Mouse (Mus musculus): ENCODE measurements around the gene Tsnaxip1.
"Not testable (repeated sequence)": the region's sequence is repeated elsewhere in the genome, so short reads cannot be mapped to it uniquely, and the experiment has no call there.

The Tsnaxip1 gene

DNA sequence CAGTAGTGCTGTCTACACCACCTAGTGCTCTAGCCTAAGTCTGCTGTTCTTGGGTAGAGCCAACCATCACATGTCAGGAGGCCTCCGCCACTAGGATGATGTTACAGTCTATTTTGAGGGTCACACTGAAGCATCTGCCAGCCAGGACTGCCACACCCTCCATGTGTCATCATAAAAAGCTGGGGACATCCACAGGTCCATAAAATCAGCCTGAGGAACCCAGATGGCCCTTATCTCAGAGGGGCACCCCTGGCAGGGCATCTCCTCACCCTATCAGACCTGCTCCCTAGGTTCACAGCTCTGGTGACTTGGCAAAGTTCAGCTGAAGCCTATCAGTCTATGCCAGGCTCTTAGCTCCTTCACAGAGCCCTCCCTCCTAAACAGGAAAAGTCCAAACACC, 6.6 kb upstream of the Tsnaxip1 start:
- DNase-seq: no peak

DNA sequence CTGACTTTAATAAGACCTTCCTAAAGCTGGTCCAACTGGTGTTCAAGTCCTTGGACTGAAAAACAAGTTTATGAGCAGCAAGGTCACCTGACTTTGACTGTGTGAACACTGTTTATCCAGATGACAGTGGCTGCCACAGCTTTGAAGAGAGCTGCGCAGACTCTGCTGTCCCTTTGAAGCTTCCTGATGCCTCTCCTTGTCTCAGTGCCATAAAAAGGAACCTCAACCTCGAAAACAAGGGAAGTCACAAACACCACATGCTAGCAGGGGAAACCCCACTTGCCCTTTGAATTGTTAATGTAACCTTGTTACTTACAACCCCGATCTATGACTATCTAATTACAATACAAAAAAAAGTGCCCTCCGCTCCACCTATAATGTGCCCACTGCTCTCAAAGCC, 2.0 kb upstream of the Tsnaxip1 start:
- DNase-seq: no peak

DNA sequence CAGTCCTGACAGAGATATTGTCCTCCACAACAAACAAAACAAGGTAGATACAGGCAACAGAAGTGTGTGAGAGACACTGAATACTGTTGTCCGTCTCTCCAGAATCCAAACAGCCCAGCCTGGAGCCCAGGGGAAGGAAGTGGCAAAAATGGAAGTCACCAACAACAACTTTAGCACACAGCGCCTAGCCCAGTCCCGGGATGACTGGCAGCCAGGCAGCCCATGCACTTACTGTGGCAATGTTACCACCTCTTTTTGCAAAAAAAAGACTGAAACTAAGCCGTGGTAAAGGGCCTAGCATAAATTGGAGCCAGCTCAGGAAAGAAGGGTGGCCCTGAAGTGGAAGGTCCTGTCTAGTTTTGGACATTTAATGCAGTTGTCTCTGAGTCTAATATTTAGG, 1.2 kb upstream of the Tsnaxip1 start:
- DNase-seq: no peak

DNA sequence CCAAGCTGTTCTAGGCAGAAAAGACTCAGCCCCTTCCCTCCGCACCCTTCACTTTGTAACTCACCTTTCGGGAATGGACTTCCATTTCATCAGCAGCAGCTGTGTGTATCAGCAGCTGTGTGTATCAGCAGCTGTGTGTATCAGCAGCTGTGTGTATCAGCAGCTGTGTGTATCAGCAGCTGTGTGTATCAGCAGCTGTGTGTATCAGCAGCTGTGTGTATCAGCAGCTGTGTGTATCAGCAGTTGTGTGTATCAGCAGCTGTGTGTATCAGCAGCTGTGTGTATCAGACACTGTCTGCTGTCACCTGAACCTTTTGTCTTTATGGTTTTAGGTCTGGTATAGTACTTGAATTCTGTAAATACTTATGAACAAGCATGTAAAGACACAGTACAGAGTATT, 6.2 kb downstream of the Tsnaxip1 start:
- DNase-seq: not testable (repeated sequence)

DNA sequence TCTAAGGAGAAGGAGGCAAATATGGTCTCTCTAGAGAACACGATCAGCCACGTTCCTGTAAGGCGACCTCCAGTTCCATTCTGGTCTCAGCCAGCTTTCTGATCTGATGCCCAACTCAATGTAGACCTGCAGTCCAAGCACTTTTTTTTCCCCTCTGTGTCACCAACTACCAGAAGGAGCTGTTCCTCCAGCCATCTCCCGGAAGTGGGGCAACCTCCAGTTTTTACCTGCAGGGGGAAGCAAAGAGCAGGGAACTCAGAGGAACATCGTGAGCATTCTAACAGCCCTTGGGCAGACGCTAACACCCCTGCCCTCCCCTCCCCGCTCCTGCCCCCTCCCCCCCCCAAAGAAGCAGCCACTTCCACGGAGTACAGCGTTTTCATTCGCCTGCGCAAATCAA, 7.8 kb downstream of the Tsnaxip1 start:
- peak; percentile 55 for DNase-seq

DNA sequence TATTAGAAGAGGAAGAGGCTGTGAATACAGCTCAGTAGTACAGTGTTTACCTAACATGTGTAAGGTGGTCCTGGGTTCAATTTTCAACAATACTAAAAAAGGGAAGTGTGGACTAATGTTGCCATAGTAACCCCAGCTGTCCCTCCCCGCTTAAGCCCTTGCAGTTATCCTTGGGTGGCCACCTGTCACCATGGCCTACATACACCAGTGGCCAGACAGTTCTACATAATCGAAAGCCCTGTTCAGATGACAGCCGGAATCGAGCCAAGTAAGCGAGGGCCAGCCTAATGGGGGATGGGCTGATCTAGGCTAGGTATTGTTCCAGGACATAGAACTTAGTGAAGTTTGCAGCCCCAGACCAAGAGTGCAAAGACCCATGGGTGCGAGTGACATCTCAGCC, 9.5 kb downstream of the Tsnaxip1 start:
- DNase-seq: no peak

DNA sequence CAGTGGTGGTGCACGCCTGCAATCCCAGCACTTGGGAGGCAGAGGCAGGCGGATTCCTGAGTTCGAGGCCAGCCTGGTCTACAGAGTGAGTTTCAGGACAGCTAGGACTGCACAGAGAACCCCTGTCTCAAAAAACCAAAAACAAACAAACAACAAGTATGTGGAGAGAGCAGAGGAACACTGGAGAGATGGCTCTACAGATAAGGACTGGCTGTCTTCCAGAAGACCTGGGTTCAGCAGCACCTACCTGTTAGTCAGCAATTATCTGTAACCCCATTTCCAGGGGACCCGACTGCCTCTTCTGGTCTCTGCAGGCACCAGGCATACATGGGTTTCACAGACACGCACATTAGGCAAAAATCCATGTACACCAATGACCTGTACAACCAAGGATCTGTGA, 11.7 kb downstream of the Tsnaxip1 start:
- DNase-seq: no peak

DNA sequence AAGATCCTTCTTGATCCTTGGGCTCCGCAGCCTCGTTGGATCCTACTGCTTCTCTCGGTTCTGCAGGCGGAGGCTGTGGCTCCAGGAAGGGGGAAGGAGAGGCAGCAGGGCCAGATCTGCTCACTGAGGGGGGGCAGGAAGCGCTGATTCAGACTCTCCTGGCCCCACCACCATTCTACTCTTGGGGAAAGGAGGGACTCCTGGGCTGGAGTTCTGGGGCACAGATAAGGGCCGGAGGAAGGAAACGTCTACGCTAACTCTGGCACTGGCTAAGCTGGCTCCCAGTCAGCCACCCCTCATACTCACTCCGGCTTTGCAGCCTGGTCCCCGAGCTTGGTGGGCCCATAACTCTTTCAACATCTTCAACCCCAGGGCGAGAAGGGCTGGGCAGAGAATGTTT, 19.1 kb downstream of the Tsnaxip1 start:
- DNase-seq: no peak

DNA sequence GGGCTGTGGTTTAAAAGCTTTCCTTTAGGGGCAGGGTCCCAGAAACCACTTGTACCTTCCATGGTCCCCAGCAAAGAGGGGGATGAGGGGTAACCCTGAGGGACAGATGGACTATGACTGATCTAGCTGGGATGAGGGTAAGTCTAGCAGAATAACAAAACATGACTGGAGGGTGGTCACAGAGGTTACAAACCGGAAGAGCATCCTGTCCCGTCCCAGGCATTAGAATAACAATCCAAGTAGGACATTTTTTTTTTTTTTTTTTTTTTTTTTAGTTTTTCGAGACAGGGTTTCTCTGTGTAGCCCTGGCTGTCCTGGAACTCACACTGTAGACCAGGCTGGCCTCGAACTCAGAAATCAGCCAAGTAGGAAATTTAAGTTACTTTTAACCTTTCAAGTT, 22.5 kb downstream of the Tsnaxip1 start:
- DNase-seq: no peak

DNA sequence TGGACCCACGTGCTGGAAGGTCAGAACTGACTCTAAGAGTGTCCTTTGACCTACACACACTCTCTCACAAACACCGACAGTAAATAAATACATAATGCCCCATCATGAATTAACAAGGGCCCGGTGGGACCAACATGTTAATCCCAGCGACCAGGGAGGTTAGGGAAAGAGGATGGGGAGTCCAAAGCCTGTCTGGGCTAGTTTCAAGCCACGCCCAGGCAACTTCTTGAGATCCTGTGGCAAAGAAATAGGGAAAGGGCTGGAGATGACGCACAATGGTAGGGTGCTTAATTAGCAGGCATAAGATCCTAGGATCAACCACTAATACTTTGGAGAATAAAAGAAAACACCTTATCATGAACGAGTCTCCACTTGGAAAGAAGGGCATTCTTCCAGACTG, 23.1 kb downstream of the Tsnaxip1 start:
- no peak for DNase-seq

DNA sequence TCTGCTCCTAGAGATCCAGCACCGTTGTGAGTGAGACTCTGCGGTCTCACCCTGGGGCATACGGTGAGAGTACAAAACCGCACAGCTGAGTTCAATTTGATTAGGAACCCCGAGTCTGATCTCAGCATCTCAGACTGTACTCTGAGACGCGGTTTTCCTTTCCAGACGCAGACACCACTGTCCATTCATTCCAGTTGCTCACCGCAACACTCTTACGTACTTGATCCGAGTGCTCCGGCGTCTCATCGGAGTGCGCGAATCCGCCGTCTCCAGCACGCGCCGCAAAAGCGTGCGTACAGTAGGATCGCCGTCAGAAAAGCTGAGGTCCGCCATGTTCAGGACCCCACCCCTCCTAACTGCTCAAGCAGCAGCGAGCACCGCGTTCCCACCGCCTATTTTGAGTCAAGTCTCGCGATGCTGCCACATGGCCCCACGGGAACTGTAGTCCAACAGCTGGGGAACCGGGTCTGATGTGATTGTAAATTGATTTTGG, 24.2 kb downstream of the Tsnaxip1 start:
- DNase-seq: peak; percentile 92

DNA sequence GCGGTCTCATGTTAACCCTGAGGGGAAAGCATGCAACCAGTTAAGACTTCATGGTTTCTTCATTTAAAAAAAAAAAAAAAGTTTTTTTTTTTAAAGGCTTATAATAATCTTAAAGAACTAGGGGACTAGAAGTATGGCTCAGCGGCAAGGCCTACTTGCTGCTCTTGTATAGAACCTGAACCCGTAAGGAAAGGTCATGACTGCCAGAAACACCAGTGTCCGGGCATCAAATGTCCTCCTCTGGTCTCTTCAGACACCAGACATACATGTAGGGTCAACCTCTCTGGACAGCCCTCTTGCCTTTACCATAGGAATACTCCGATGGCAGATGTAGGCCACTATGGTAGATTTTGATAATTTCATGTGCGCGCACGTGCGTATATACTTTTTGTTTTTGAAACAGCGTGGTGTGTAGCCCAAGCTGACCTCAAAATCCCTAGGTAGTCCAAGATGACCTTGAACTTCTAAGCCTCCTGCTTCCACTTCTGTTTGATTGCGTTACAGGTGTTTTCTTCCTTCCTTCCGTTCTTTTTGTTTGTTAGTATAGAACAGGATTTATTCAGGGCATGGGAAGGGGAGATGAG, 24.7 kb downstream of the Tsnaxip1 start:
- DNase-seq: no peak

DNA sequence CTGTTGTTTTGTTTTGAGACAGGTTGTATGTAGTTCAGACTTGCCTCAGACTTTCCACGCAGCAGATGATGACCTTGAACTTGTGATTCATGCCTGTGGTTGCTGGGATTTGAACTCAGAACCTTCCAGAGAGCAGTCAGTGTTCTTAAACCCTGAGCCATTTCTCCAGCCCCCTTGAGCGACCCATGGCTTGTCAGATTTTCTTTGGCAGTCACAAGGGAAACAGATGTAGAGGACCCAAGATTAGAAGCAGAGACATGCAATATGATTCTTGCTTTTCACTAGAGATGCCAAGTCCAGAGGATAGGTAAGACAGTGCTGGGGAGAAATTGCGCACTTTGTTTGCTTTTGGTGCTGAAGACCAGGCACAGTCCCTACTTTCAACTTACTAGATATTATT, 25.6 kb downstream of the Tsnaxip1 start, which contains the start of gene Cenpt:
Cenpt (minus strand) TSS at position 101 of the 400 bp plus-strand sequence.
- no peak for DNase-seq

DNA sequence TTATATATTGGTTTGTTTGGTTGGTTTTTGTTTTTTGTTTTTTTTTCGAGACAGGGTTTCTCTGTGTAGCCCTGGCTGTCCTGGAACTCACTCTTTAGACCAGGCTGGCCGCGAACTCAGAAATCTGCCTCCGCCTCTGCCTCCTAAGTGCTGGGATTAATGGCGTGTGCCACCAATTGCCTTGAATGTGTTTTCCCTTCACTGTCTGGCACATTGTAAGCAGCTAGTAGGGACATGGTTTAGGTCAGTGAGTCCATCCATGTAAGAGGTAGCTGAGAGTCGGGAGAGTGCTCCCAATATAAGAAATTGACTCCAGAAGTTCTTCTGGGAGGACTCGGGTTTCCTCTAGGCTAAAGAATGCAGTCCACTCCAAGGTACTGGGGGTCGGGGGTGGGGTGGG, 26.8 kb downstream of the Tsnaxip1 start:
- DNase-seq: no peak

DNA sequence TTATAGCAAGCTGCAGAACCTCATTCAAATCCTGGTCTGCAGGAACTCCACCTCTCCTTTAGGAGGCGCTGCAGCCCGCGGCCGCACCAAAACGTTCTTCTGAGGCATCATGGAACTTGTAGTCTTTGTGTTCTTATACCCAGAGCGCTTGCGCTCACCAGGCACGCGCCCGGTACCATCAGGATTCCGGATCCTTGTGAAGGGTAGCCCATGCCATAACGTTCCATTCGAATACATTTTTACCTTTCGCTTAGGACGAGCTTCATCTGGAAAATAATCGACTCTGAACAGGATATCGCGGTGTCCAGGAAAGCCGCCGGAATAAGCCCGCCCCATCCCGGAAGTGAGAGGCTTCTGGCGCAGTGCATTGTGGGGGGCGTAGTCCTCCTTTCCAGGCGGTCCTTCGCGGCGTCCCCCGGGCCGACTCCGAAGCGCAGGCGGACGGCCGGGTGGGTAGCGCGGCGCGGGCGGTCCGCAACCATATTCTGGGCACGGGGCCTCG, 27.2 kb downstream of the Tsnaxip1 start, which contains the start of gene Thap11:
Thap11 (plus strand) TSS at position 418 of the 502 bp plus-strand sequence.
- peak; percentile 94 for DNase-seq

DNA sequence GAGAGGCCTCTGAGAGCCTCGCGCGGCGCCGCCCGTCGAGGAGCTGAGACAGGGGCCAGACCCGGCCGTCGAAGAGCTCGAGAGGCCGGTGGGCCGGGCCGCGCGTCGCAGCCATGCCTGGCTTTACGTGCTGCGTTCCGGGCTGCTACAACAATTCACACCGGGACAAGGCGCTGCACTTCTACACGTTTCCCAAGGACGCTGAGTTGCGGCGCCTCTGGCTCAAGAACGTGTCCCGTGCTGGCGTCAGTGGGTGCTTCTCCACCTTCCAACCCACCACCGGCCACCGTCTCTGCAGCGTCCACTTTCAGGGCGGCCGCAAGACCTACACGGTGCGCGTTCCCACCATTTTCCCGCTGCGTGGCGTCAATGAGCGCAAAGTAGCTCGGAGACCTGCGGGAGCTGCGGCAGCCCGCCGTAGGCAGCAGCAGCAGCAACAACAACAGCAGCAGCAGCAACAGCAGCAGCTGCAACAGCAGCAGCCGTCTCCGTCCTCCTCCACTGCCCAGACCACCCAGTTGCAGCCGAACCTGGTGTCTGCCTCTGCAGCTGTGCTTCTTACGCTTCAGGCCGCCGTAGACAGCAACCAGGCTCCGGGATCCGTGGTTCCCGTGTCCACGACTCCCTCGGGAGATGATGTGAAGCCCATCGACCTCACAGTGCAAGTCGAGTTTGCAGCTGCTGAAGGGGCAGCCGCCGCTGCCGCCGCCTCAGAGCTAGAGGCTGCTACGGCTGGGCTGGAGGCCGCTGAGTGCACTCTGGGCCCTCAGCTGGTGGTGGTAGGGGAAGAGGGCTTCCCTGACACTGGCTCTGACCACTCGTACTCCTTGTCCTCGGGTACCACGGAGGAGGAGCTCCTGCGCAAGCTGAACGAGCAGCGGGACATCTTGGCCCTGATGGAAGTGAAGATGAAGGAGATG, 28.0 kb downstream of the Tsnaxip1 start:
- DNase-seq: peak; percentile 55

DNA sequence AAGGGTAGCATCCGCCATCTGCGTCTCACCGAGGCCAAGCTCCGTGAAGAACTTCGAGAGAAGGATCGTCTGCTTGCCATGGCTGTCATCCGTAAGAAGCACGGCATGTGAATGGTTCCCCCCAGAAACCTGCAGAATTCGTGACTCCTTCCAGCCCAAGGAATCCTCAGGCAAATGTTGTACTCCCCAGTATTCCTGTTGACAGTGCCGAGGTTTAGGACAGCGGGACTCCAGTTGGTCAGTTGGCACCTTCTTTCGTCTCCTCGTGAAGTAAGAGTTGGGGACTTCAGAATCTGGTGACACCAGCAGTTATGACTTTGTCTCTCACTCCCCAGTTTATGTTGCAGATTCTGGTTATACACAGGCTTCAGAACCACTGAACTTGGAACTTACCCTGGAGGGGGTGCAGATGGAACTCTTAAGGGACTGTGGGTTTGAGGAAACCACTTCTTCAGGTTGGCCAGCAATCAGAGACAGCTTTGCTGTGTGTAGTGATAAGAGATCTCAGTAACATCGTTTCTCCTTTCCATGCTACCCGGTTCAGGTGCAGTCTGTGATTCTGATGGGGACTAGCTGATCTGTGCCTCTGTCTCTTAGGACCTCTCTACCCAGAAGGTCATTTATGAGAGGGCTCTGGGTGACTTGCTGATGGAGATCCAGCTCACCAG, 28.8 kb downstream of the Tsnaxip1 start:
- DNase-seq: no peak

DNA sequence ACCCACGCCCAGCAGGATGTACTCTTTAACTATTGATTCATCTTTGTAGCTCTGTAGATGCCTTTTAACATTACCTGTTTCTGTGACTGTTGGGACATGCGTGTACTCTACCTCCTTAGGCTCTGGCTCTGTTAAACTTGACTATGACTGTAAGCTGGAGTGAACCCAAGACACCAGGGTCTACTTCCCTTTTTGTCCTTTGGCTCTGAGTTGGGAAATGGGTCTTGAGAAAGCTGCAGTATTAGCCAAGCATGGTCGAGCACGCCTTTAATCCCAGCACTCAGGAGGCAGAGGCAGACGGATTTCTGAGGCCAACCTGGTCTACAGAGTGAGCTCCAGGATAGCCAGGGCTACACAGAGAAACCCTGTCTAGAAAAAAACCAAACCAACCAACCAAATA, 31.0 kb downstream of the Tsnaxip1 start:
- no peak for DNase-seq

DNA sequence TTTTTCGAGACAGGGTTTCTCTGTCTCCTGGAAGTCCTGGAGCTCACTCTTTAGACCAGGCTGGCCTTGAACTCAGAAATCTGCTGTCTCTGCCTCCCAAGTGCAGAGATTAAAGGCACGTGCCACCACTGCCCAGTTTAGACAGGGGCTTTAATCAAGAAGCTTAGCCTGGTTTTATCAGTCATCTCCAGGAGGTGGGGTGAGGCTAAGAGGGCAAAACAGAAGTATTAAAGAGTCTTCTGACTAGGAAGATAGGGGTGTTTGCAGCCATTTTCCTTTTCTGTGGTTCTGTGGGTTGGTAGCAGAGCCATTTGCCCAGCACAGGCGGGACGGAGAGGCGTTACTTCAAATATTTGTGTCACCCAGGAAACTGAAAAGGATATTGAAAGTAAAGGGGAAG, 31.8 kb downstream of the Tsnaxip1 start:
- no peak for DNase-seq

DNA sequence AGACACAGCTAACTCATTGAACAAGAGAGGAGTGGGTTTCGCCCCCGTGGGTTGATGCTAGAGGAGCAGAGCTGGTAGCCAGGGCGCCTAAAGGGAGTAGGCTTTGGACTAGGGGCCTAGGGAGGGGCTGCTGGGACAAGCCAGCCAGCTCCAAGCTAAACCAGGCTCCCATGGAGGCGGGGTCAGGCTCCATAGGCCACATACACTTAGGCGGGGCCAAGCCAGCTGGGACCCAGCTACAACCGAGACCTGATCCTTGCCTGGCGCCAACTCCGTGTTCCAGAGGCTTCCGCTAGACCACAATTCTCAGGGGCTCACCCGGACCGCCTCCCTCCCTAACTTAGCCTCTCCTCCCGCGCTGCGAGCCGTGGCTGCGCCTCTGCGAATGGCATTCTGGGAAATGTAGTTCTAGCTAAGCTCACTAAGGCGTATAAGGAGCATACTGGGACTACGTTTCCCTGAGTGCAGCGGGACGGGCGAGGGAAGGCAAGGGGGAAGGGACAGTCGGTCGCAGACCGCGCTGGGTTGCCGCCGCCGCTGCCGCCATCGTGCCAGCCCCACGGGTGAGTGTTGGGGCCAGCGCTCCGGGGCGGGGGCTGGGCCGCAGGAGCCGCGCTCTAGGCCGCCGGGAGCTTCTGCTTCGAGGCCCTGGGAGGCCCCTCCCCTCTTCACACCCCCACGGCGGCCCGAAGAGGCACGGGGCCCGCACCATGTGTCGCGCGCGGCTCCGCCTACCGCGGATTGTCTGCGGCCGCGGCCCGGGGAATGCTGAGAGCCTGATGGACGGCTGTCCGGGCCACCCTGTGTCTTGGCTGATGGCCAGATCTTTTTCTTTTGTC, 32.8 kb downstream of the Tsnaxip1 start, which contains the start of gene Nutf2:
Nutf2 (plus strand) TSS at position 438 of the 839 bp plus-strand sequence.
- DNase-seq: peak; percentile 97

DNA sequence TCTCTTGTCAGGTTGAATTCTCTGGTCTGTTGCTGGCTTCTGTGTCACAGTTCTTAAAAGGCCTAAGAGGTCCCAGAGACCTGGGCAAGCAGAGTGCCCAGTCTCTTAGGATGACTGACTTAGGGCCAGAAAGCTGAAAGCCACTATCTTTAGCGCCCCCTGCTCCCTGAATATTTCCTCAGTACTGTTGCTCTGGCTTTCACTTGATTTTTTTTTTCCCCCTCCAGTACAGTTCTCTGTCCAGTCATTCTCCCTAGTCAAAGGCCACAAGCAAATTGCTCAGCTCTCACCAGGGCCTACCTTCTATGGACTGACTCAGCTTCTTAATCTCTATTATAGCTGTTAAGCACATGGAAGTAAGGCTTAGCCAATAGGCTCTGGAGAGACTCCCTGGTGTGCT, 34.4 kb downstream of the Tsnaxip1 start:
- no peak for DNase-seq

DNA sequence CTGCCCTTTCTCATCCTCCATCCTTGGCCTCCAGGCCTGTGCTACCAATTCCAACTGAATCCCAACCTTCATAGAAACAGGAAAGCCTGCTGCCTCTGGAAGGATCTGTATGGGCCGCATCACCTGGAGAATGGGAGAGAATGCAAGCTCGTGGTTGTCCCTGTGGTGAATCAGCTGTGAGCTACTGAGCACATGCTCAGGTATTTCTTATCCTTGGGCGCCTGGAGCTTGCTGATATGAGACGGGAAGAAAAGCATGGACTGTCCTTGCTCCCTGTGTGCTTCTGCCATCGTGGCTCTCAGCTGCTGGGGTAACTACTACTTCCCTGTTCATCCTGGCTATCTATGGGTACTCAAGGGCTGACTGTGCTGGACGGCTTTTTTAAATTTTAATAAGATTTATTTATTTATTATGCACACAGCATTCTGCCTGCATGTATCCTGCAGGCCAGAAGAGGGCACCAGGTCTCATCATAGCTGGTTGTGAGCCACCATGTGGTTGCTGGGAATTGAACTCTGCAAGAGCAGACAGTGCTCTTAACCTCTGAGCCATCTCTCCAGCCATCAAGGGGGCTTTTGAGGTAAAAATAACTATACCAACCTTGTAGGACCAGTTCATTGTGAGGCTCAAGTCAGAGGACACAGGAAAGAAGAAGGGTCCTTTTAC, 39.0 kb downstream of the Tsnaxip1 start:
- no peak for DNase-seq
